Mouse (Mus musculus): ENCODE results near the gene Pnpla8.

DNA sequence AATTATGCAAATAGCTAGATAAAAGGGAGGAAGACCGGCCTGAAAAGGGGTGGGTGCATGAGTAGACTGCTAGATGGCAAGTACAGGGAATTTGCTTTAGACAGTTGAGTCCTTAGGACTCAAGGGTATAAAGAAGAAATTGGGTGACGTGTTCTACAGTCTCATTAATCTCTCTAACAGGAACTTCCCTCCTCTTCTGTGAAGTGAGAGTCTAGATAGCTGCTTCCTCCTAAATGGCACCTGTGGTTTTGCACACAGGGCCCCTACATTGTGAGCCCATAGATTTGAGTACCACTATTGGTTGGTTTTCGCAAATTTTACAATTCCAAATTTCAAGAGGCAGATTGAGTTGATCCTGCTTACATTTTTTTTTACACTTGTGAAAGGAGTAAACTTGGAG, 3.5 kb downstream of the Pnpla8 start:
- TF ChIP-seq POLR2A (IDR thresholded peaks at IDR 0.05; ENCODE audit: low read depth, low read length) (no peak), CTCF (IDR thresholded peaks at IDR 0.05; ENCODE audit: borderline replicate concordance, insufficient read depth, low read length) (no peak)
